Mouse (Mus musculus) heart, embryonic 15.5 days (tissue): Measurements from ENCODE around the gene Slc12a1. TPM values are rescaled to one million over a fixed set of nuclear protein-coding genes. Genes with fewer than 3 reads are reported as not detected.
"Not testable (repeated sequence)": the region's sequence is repeated elsewhere in the genome, so short reads cannot be mapped to it uniquely, and the experiment has no call there.

Experiments used
- ATAC-seq: fragments of 200-750 bp; cut with Nextera tagmentation; replicated peaks from 2 replicates; pipeline ENCODE4 v1.8.0; 2017; ENCODE audit warnings: low read depth, moderate TSS enrichment; ENCODE audit not compliant: insufficient number of reproducible peaks, insufficient read depth, low FRiP score
- H3K27ac ChIP-seq: fragments of 300-500 bp; sonication (generic); 2 replicates; pipeline ENCODE4 v1.5.1; 2015; ENCODE audit warnings: mild to moderate bottlenecking, inconsistent platforms
- H3K27me3 ChIP-seq: fragments of 300-500 bp; sonication (generic); 2 replicates; pipeline ENCODE4 v1.6.1; 2015; ENCODE audit warnings: inconsistent platforms
- H3K36me3 ChIP-seq: fragments of 300-500 bp; sonication (generic); 2 replicates; pipeline ENCODE4 v1.6.1; 2015; ENCODE audit warnings: mild to moderate bottlenecking, inconsistent platforms
- H3K4me1 ChIP-seq: fragments of 300-500 bp; sonication (generic); replicated peaks from 2 replicates; pipeline ENCODE4 v1.6.1; 2015; ENCODE audit warnings: inconsistent platforms
- H3K4me2 ChIP-seq: fragments of 300-500 bp; sonication (generic); 2 replicates; pipeline ENCODE4 v1.6.1; 2015; ENCODE audit warnings: inconsistent platforms, mild to moderate bottlenecking, moderate library complexity
- H3K4me3 ChIP-seq: fragments of 300-500 bp; sonication (generic); 2 replicates; pipeline ENCODE4 v1.5.1; 2015; ENCODE audit warnings: mild to moderate bottlenecking, inconsistent platforms
- H3K9ac ChIP-seq: fragments of 300-500 bp; sonication (generic); 2 replicates; pipeline ENCODE4 v1.6.1; 2015; ENCODE audit warnings: mild to moderate bottlenecking, inconsistent platforms
- H3K9me3 ChIP-seq: fragments of 300-500 bp; sonication (generic); replicated peaks from 2 replicates; pipeline ENCODE4 v1.6.1; 2016; ENCODE audit warnings: inconsistent platforms
- WGBS: fragments of 180-500 bp; shearing (Covaris S2); methylation state at CpG from one replicate; pipeline ENCODE4 v1.1.7; 2015; ENCODE audit warnings: mixed read lengths; 5-methylcytosine and 5-hydroxymethylcytosine counted together
- polyA plus RNA-seq: library from polyadenylated mRNA; unstranded; fragments of >200 nt; fragmentation: Nextera tagmentation; extraction: Ambion mirVana; gene quantifications from 2 replicates; pipeline ENCODE4 v1.2.1, GENCODE M21; 2015

Slc12a1 gene
- polyA plus RNA-seq: not detected in 2 replicates

DNA sequence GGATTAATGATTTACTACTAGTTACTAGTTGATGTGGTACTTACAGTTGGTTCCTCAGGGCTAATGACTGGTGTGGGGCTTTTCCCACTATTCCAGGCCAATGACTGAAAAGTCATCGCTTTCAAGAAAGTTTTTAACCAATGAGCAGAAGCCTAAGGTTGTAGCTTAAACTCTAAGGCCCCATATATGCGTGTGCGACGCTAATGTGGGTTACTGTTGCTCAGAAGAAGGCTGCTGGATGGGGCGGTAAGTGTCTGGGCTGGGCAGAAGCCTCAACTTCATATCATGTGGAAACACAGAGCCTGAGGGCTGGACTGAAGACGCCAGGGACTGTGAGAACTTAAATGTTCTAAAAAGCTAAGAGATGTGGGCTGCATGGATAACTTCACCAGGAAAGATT is at the start of gene Slc12a1:
Gene Slc12a1, plus strand, starts transcription at position 118 of the 400 bp plus-strand sequence.
- Histone ChIP-seq H3K9ac (no peak within 1 kb of the TSS), H3K4me1 (no peaks in the 10 kb centered on the region), H3K27ac (no peak within 1 kb of the TSS), H3K9me3 (no peaks in the 10 kb centered on the region), H3K4me2 (no peak within 1 kb of the TSS), H3K27me3 (no peaks in the 10 kb centered on the region), H3K36me3 (no peaks in the 10 kb centered on the region), H3K4me3 (no peak within 1 kb of the TSS)
- ATAC-seq: no peak
- 74% methylated on average over 6 of the region's 6 CpGs for WGBS

DNA sequence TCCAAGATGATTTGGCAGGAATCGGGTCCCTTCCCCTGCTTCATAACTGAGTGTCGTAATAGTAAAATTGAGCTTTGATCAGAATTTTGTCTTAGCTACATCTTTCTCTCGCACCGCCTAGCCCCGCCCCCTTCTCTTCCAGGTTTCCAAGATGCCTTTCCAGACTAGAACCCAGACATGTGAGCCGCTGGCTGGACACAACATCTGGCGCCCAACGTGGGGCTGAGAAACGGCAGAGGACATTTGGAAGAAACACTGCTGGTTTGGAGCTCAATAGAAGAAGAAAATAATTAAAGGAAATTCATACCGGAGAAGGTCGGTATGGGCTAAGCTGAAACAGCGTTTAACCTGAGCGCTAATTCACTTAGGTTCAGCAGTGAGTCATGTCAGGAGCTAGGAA is 47.8 kb upstream of the Slc12a1 start:
- H3K9ac ChIP-seq, H3K9me3 ChIP-seq, H3K4me3 ChIP-seq, ATAC-seq, H3K4me1 ChIP-seq, H3K27ac ChIP-seq, H3K27me3 ChIP-seq, H3K4me2 ChIP-seq: not testable (repeated sequence)
- peaks cover 46% of the 10 kb centered on the region for H3K36me3 ChIP-seq
- 96% methylated on average over 13 of the region's 13 CpGs for WGBS

DNA sequence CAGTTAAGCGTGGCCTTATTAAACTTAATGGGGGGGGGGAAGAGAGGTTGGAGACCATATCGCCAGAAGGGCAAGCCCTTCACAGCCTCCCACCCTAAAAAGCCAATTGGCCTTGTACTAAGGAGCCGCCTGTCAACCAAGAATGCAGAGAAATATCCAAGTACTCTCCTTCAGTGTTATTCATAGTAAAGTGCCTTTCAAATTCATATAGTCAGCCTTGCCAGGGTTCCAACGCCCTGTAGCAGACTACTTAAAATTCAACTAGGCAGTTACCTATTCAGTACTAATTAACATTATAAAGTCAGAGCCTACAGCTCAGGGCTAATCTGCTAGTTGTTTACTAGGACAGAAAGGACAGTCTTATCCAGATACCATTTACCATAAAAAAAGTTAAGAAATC is 45.8 kb upstream of the Slc12a1 start:
- H3K9ac ChIP-seq, H3K27ac ChIP-seq, H3K4me2 ChIP-seq, H3K27me3 ChIP-seq, ATAC-seq, H3K4me3 ChIP-seq, H3K9me3 ChIP-seq, H3K4me1 ChIP-seq: not testable (repeated sequence)
- H3K36me3 ChIP-seq: peaks cover 44% of the 10 kb centered on the region
- 97% methylated on average over 4 of the region's 4 CpGs for WGBS

DNA sequence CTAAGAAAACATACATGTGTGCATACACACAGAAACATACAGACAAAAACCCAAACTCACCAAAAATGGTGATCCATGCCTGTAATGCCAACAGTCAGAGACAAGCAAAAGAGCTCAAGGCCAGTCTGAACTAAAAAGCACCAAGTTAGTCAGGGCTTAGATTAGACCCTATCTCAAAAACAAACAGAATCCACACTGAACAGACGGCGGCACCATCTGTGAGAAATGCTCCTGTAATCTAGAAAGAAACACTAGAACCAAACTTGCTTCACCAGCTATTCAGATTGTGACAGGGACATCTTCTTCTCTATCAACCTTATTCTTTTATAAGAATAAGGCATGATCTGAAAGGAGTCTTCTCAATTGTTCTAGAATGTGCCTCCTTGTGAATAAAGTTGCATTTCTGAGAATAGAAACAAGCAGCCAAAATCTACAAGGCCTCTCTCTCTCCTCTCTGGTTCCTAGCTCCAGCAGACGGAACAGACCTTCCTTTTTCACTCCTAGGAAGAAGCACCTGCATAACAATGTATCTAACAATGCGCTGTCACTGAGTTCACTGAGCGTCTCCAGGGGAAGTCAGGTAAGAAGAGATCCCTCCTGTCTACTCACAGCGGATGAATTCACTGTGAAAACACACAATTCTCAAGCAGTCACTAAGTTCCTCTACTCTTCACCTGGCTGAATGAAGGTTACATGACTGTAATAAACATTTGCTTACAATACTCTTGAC is 32.8 kb upstream of the Slc12a1 start:
- H3K4me2 ChIP-seq: no peak overlapping the region
- WGBS: 70% methylated on average over 6 of the region's 6 CpGs
- no peak overlapping the region for H3K9ac ChIP-seq
- no peak overlapping the region for H3K4me3 ChIP-seq
- no peaks in the 10 kb centered on the region for H3K9me3 ChIP-seq
- ATAC-seq: no peak
- no peaks in the 10 kb centered on the region for H3K27me3 ChIP-seq
- H3K36me3 ChIP-seq: peaks cover 9% of the 10 kb centered on the region
- no peak overlapping the region for H3K27ac ChIP-seq
- H3K4me1 ChIP-seq: peaks cover 28% of the 10 kb centered on the region

DNA sequence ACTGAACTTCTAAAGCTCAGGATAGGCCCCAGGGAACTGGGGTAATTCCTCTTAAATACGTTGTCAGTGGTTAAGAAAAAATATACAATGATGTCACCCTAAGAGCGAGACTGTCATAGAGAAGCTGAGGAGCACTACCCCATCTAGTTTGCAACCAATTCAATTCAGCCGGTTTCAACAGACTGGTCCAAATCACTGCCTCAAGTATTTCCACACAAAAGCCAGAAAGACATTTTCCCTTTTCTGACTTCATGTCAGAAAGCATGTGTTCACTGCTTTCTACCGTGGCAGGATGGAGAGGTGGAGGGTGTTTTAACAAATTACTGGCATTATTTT is 30.0 kb upstream of the Slc12a1 start:
- no peaks in the 10 kb centered on the region for H3K27me3 ChIP-seq
- 8% methylated on average over 4 of the region's 4 CpGs for WGBS
- no peaks in the 10 kb centered on the region for H3K36me3 ChIP-seq
- peaks cover 28% of the 10 kb centered on the region for H3K4me1 ChIP-seq
- H3K4me3 ChIP-seq: peak overlapping the region; percentile 85
- H3K27ac ChIP-seq: peak overlapping the region; percentile 85
- H3K9me3 ChIP-seq: no peaks in the 10 kb centered on the region
- peak overlapping the region; percentile 69 for H3K4me2 ChIP-seq
- no peak for ATAC-seq
- H3K9ac ChIP-seq: peak overlapping the region; percentile 93

DNA sequence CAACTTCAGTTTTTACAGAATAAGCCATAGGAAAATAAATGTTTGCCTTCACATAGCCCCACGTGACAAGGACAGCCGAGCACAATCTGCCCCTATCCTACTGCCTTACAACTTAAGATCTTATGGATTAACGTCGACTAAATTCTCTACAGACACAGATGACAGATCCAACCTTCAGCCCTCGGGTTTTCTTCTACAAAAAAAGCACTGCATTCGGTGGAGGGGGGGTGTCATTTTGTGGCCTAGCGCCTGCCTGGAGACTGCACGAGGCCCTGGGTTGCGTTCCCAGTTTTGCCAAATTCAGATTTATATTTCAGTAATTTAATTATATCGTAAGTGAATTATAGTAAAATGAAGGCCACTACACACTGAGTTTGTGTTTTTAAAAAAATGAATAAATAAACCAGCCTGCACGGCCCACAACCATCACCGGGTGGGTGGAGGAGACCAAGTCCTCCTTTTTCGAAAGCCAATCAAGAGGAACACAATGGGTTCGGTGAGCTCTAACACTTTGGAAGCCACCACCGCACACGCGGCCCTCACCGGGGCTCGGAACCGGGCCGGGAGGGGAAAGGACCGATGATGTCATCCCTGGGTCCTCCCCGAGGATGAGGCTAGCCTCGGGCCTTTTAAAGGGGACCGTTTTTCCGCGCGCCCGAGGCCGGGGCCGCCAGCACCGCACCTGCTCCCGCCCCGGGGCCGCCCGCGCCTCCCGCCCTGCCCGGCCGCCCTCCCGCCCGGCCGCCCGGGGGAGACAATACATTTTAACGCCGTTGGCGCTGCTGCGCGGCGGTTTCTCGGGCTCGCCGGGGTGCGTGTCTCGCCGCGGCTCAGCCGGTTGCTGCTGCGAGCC is 29.5 kb upstream of the Slc12a1 start:
- Histone ChIP-seq H3K9ac (peak overlapping the region; percentile 93), H3K4me2 (peak overlapping the region; percentile 69), H3K36me3 (no peaks in the 10 kb centered on the region), H3K4me3 (peak overlapping the region; percentile 85), H3K27me3 (no peaks in the 10 kb centered on the region), H3K9me3 (no peaks in the 10 kb centered on the region), H3K4me1 (peaks cover 28% of the 10 kb centered on the region), H3K27ac (peak overlapping the region; percentile 85)
- peak; percentile 76 for ATAC-seq
- WGBS: under 1% methylated on average over 44 of the region's 59 CpGs

DNA sequence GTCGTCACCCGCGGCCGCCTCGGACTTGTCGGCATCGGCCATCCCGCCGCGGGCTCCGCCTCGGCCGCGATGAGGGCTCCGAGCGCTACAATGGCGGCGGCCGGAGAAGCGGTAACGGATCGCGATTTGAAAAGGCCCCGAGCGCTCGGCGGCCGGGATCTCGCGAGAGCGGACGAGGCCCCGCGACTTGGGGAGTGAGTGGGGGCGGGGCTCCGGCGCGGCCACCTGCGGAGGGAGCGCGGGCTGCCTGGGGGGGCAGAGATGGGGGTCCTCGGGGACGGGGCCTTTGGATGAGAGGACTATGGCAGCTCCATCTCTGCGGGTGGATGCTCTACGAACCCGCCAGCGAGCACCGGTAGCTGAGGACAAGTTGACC is 28.8 kb upstream of the Slc12a1 start, which contains the start of gene Myef2:
Gene Myef2, minus strand, starts transcription at position 185 of the 376 bp plus-strand sequence.
- Histone ChIP-seq H3K27me3 (no peaks in the 10 kb centered on the region), H3K4me3 (peak within 1 kb of the TSS; percentile 85), H3K4me2 (peak within 1 kb of the TSS; percentile 69), H3K4me1 (peaks cover 28% of the 10 kb centered on the region), H3K27ac (peak within 1 kb of the TSS; percentile 85), H3K9ac (peak within 1 kb of the TSS; percentile 93), H3K36me3 (no peaks in the 10 kb centered on the region), H3K9me3 (no peaks in the 10 kb centered on the region)
- under 1% methylated on average over 41 of the region's 48 CpGs for WGBS
- peak; percentile 82 for ATAC-seq

DNA sequence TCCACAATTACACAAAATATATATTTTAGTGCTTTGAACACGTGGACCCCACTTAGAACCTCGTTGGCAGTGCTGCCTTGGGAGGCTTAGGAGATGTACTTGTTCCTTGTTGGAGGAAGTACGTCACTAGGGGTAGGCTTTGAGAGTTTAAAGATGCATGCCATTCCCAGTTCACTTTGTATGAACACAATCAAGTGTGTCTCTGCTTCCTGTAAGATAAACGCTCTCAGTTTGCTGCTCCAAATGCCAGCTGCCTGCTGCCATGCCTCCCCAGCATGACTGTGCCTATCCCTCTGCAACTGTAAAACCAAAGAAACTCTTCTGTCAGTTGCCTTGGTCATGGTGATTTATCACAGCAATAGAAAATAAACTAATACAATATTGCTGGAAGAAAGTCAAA is 26.5 kb upstream of the Slc12a1 start:
- H3K9me3 ChIP-seq: no peaks in the 10 kb centered on the region
- 32% methylated on average over 4 of the region's 4 CpGs for WGBS
- H3K27me3 ChIP-seq: no peaks in the 10 kb centered on the region
- H3K4me3 ChIP-seq: no peak overlapping the region
- ATAC-seq: no peak
- H3K4me1 ChIP-seq: peaks cover 16% of the 10 kb centered on the region
- no peak overlapping the region for H3K4me2 ChIP-seq
- no peak overlapping the region for H3K27ac ChIP-seq
- H3K9ac ChIP-seq: no peak overlapping the region
- no peaks in the 10 kb centered on the region for H3K36me3 ChIP-seq

DNA sequence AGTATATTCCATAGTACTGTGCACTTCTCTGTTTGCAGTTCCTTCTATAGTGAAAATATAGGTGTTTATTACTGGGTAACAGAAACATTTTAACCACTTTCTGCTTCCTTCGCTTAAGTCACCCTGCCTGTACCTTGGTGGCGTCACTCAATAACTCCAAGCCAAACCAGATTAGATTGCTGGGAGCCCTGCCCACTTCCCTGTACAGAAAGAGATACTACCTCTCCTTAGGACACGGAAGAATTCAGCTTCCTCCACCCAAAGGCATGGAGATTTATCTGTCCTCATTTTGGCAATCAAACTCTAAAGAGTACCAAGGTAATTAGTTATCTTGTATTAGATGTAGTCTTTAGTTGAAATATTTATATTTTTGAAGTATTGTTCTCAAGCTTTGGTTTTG is 25.5 kb upstream of the Slc12a1 start:
- no peaks in the 10 kb centered on the region for H3K36me3 ChIP-seq
- no peak overlapping the region for H3K27ac ChIP-seq
- no peak overlapping the region for H3K4me2 ChIP-seq
- no peak overlapping the region for H3K9ac ChIP-seq
- ATAC-seq: no peak
- no peaks in the 10 kb centered on the region for H3K27me3 ChIP-seq
- H3K4me1 ChIP-seq: peaks cover 8% of the 10 kb centered on the region
- 36% methylated on average over 3 of the region's 3 CpGs for WGBS
- H3K9me3 ChIP-seq: no peaks in the 10 kb centered on the region
- no peak overlapping the region for H3K4me3 ChIP-seq

DNA sequence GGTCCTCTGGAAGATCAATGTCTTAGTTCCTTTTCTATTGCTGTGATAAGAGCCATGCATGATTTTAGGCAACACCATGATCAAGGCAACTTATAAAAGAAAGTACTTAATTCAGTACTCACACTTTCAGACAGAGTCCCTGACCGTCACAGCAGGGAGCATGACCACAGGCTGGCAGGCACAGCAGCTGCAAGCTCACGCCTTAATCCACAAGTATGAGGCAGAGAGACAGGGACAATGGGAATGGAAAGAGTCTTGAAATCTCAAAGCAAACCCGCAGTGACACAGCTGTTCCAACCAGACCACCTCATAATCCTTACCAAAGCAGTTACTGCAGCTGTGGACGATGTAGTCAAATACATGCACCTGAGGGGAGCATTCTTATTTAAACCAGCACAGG is 18.2 kb upstream of the Slc12a1 start:
- Histone ChIP-seq H3K36me3 (no peaks in the 10 kb centered on the region), H3K27me3 (no peaks in the 10 kb centered on the region; the same call in 1 of the 2 replicates), H3K9me3 (no peaks in the 10 kb centered on the region), H3K4me3 (no peak overlapping the region), H3K4me1 (peaks cover 7% of the 10 kb centered on the region), H3K9ac (no peak overlapping the region), H3K27ac (no peak overlapping the region), H3K4me2 (no peak overlapping the region)
- no peak for ATAC-seq
- 28% methylated on average over 4 of the region's 4 CpGs for WGBS

DNA sequence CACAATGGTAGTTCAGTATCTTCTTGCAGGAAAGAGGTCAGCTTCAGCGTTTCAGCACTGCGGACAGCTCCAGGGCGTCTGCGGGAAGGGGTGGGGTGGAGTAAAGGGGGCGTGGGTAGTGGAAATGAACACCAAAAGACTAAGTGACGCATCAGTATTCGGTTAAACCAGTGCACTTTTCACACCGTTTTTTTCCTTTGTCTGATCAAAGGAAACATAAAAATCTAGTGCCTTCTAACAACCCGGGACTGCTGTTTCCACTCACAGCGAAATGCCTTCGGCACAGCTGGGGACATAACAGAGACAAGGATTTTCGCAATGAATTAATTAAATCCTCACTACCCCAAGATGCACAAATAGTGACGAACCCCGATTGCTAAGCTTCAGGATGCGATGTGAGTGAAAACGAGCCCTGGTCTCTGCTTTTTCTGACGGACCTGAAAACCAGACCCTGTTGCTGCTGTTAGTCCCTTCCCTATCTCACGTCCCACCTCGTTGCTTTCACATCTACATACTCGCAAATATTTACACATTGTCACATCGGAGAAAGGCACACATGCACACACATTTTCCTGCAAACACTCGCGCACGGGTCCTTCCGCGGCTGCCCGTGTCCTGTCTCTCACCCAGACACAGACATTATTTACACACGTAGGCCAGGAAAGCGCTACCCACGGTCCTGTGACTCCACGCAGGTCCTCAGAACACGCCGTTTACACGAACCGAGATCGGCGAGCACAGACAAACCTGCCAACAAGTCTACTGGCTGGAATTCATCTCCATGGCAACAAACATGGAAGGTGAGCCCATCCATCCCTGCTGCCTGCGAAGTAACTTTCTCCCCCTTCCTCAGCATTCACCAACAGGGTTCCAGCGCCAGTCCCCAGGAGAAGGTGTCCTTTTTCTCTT is 16.1 kb upstream of the Slc12a1 start, which contains the start of gene Ctxn2:
Gene Ctxn2, plus strand, starts transcription at position 790 of the 909 bp plus-strand sequence.
- Histone ChIP-seq H3K9me3 (no peaks in the 10 kb centered on the region), H3K27me3 (no peaks in the 10 kb centered on the region; the same call in 1 of the 2 replicates), H3K36me3 (no peaks in the 10 kb centered on the region), H3K27ac (no peak within 1 kb of the TSS), H3K4me1 (peaks cover 7% of the 10 kb centered on the region), H3K4me2 (peak within 1 kb of the TSS; percentile 76), H3K4me3 (peak within 1 kb of the TSS; percentile 40), H3K9ac (no peak within 1 kb of the TSS)
- no peak for ATAC-seq
- WGBS: 2% methylated on average over 39 of the region's 39 CpGs
